ENCODE assay signal across 11 mouse cellular contexts in the genomic region with DNA sequence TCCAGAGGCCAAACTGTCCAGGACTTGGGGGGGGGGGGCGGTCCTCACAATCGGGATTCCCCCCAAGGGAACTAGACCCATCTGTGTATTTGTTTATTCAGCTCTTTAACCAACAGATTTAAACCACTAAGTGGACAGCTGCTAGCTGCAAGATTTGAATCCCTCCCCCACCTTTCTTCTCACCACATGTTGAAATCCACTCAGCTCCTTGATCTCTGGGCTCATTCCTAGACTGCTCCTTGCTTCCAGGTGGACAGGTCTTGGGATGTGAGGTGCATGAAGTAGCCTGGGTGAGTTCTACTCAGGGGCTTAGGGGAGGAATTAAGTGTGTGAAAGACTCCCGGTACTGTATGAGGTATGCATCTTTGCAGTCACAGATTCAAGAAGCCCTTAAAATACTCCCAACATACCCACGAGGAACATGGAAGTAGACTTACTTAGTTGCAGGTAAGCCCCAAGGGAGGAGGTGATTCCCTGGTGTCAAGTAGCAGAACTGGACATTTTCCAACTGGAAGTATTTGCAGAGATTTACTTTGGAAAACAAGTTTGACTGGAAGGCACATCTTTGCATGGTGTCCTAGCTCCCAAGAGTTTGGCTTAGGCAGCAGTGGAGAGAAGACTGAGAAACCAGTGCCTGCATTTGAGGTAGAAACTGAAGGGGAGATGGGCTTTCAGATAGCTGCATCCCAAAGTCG. TPM values are rescaled to one million over a fixed set of nuclear protein-coding genes. Genes with fewer than 3 reads are reported as not detected.
DNase-seq lines count a peak whose midpoint lies in the region; ATAC-seq lines count a peak whose summit lies in the region.
"Had no signal": no experiment of that assay in that cellular context is flagged by ENCODE, and none has a peak within 500 bp of the region (broad histone marks: within the 10 kb centered on the region; RNA-seq: fewer than 3 reads in every experiment).

No protein-coding gene starts in this region.

- DNase-seq in heart, adult 8-10 months (ENCODE audit: low spot score): no peak
- DNase-seq in limb, embryonic 11.5 days (ENCODE audit: low spot score): peak; percentile 22
- DNase-seq in layer of hippocampus, postnatal 14 days (ENCODE audit: low spot score in 2 of 2): no peak
- no peak for DNase-seq in cerebellum, adult 8-10 months
- DNase-seq in gastrocnemius, postnatal 14 days: no peak
- DNase-seq: cerebellum, postnatal 14 days; thymus, adult 18-20 months had no signal

- no peaks in the 10 kb centered on the region for H3K36me3 ChIP-seq in heart, embryonic 11.5 days (ENCODE audit: control insufficient read depth, insufficient read depth, low read length)
- H3K36me3 ChIP-seq in forebrain, embryonic 12.5 days (replicated peaks): no peaks in the 10 kb centered on the region
- H3K36me3 ChIP-seq in limb, embryonic 11.5 days (ENCODE audit: control insufficient read depth, insufficient read depth, low read length): no peaks in the 10 kb centered on the region
- H3K36me3 ChIP-seq in neural tube, embryonic 12.5 days: no peaks in the 10 kb centered on the region

- H3K4me2 ChIP-seq in heart, embryonic 11.5 days: peak overlapping the region; percentile 15
- H3K4me2 ChIP-seq in forebrain, embryonic 12.5 days: peak overlapping the region; percentile 27; the same call in 1 of the 2 replicates
- H3K4me2 ChIP-seq in limb, embryonic 11.5 days (ENCODE audit: low read depth, severe bottlenecking): peak overlapping the region; percentile 89; the same call in 1 of the 2 replicates
- peak overlapping the region; percentile 92 for H3K4me2 ChIP-seq in neural tube, embryonic 12.5 days (replicated peaks)

- no peaks in the 10 kb centered on the region for H3K9me3 ChIP-seq in heart, embryonic 11.5 days (replicated peaks; ENCODE audit: control insufficient read depth, low read length)
- no peaks in the 10 kb centered on the region for H3K9me3 ChIP-seq in forebrain, embryonic 12.5 days
- H3K9me3 ChIP-seq in limb, embryonic 11.5 days (ENCODE audit: control insufficient read depth, low read length): no peaks in the 10 kb centered on the region
- H3K9me3 ChIP-seq in neural tube, embryonic 12.5 days: no peaks in the 10 kb centered on the region

- H3K4me3 ChIP-seq in heart, embryonic 11.5 days (ENCODE audit: low read depth, low read length): no peak overlapping the region
- no peak overlapping the region for H3K4me3 ChIP-seq in forebrain, embryonic 12.5 days (replicated peaks)
- H3K4me3 ChIP-seq in limb, embryonic 11.5 days (ENCODE audit: low read depth, low read length): peak overlapping the region; percentile 8; the same call in 1 of the 2 replicates
- no peak overlapping the region for H3K4me3 ChIP-seq in neural tube, embryonic 12.5 days

- ATAC-seq in heart, embryonic 11.5 days (replicated peaks; ENCODE audit: insufficient number of reproducible peaks, low FRiP score, low TSS enrichment): no peak
- ATAC-seq in forebrain, embryonic 12.5 days (ENCODE audit: low FRiP score): no peak
- ATAC-seq in limb, embryonic 11.5 days (ENCODE audit: insufficient number of reproducible peaks, low FRiP score, low TSS enrichment, low read depth): no peak
- ATAC-seq in neural tube, embryonic 12.5 days (ENCODE audit: low FRiP score, low read depth): no peak

- H3K4me1 ChIP-seq in heart, embryonic 11.5 days (ENCODE audit: control insufficient read depth, insufficient read depth, low read length): 0 out of 2 replicates have a peak, but pooled peaks cover 4% of the 10 kb centered on the region
- peaks cover 33% of the 10 kb centered on the region for H3K4me1 ChIP-seq in forebrain, embryonic 12.5 days
- H3K4me1 ChIP-seq in limb, embryonic 11.5 days (ENCODE audit: control insufficient read depth, insufficient read depth, low read length): peaks cover 8% of the 10 kb centered on the region
- H3K4me1 ChIP-seq in neural tube, embryonic 12.5 days: peaks cover 35% of the 10 kb centered on the region

- intact Hi-C loops in gastrocnemius, postnatal 14 days (cut with DNase I; ENCODE audit: low total_unique reads): no loop called here

- H3K27me3 ChIP-seq in heart, embryonic 11.5 days (ENCODE audit: control insufficient read depth, insufficient read depth, low read length): no peaks in the 10 kb centered on the region
- H3K27me3 ChIP-seq in forebrain, embryonic 12.5 days: peaks cover 10% of the 10 kb centered on the region; the same call in 1 of the 2 replicates
- H3K27me3 ChIP-seq in limb, embryonic 11.5 days (ENCODE audit: control insufficient read depth, insufficient read depth, low read length): no peaks in the 10 kb centered on the region
- no peaks in the 10 kb centered on the region; the same call in 1 of the 2 replicates for H3K27me3 ChIP-seq in neural tube, embryonic 12.5 days (replicated peaks)

- 34% methylated on average over 5 of the region's 5 CpGs for WGBS in heart, embryonic 11.5 days (ENCODE audit: insufficient replicate concordance)
- 49% methylated on average over 5 of the region's 5 CpGs for WGBS in forebrain, embryonic 12.5 days
- WGBS in limb, embryonic 11.5 days: 37% methylated on average over 5 of the region's 5 CpGs
- WGBS in neural tube, embryonic 12.5 days: 41% methylated on average over 5 of the region's 5 CpGs

- H3K9ac ChIP-seq in heart, embryonic 11.5 days (ENCODE audit: low read depth, low read length): no peak overlapping the region
- H3K9ac ChIP-seq in forebrain, embryonic 12.5 days: no peak overlapping the region
- H3K9ac ChIP-seq in limb, embryonic 11.5 days (ENCODE audit: low read length): no peak overlapping the region
- H3K9ac ChIP-seq in neural tube, embryonic 12.5 days: no peak overlapping the region

- H3K27ac ChIP-seq in heart, embryonic 11.5 days (ENCODE audit: low read depth, low read length): no peak overlapping the region
- H3K27ac ChIP-seq in forebrain, embryonic 12.5 days: no peak overlapping the region
- H3K27ac ChIP-seq in limb, embryonic 11.5 days (replicated peaks; ENCODE audit: low read depth, low read length): no peak overlapping the region
- no peak overlapping the region for H3K27ac ChIP-seq in neural tube, embryonic 12.5 days

RNA-seq across cellular contexts. Expression of a gene that starts 2.3 kb away (rescaled TPM):
- polyA plus RNA-seq in heart, embryonic 11.5 days (2014; fragmentation: Nextera tagmentation; extraction: Ambion mirVana): 14.5 and 14.8 TPM in 2 replicates
- total RNA-seq in heart, adult 8-10 months (2022): 1 to 10 TPM; 1.8 to 4.0 (median 2.9) TPM
- polyA plus RNA-seq in forebrain, embryonic 12.5 days (2016; fragmentation: Nextera tagmentation; extraction: Ambion mirVana): 30.2 and 32.3 TPM in 2 replicates
- 24.2 and 27.3 TPM in 2 replicates for polyA plus RNA-seq in limb, embryonic 11.5 days (2014; fragmentation: Nextera tagmentation; extraction: Ambion mirVana)
- polyA plus RNA-seq in neural tube, embryonic 12.5 days (2016; fragmentation: Nextera tagmentation; extraction: Ambion mirVana): 26.7 and 27.4 TPM in 2 replicates
- total RNA-seq in layer of hippocampus, postnatal 14 days (2021): 1 to 10 TPM; 1.8 to 2.9 TPM
- 1 to 10 TPM; 1.2 to 1.4 TPM for total RNA-seq in gastrocnemius, postnatal 14 days (2021)
- total RNA-seq: granulocyte monocyte progenitor cell, adult 5-6 weeks had no signal

Comparison
In these comparisons a context has a peak if more than half of its experiments do, and no peak if none do; other contexts are left out.
1. H3K4me2 ChIP-seq: peak in every context shown above with its lines; median percentile 92 in neural tube, embryonic 12.5 days; 89 in limb, embryonic 11.5 days; 27 in forebrain, embryonic 12.5 days; 15 in heart, embryonic 11.5 days.